Mouse (Mus musculus) brain, embryonic 14.5 days (tissue): Measurements from ENCODE around the gene Noc2l.

Experiments used
- CTCF ChIP-seq: fragments of 200-500 bp; IDR thresholded peaks from 2 replicates; pipeline ENCODE4 v1.5.1; 2012; ENCODE audit warnings: inconsistent platforms, mild to moderate bottlenecking, moderate library complexity, borderline replicate concordance; ENCODE audit not compliant: insufficient read depth, insufficient read length; ENCODE audit errors: extremely low read depth
- POLR2A ChIP-seq: fragments of 200-500 bp; IDR thresholded peaks from 2 replicates; pipeline ENCODE4 v1.6.1; 2012; ENCODE audit warnings: mild to moderate bottlenecking, inconsistent platforms, borderline replicate concordance; ENCODE audit not compliant: poor library complexity, insufficient read depth, insufficient read length, severe bottlenecking; ENCODE audit errors: extremely low read depth

GRCm38 (mm10) chr4:156253043-156253442 is 17.2 kb downstream of the Noc2l start:
- TF ChIP-seq POLR2A, result no peak
- no peak for TF ChIP-seq CTCF
